Mouse (Mus musculus): ENCODE results near the gene Pacs1.

Gene Pacs1

GRCm38 (mm10) chr19:5272801-5273733 lies at the start of gene Pacs1:
Gene Pacs1 (minus strand): TSS chr19:5273119.
- peak; percentile 80 for DNase-seq

- no peak for DNase-seq
Measured at GRCm38 (mm10) chr19:5313189-5313588, 40.3 kb upstream of the Pacs1 start.

DNA sequence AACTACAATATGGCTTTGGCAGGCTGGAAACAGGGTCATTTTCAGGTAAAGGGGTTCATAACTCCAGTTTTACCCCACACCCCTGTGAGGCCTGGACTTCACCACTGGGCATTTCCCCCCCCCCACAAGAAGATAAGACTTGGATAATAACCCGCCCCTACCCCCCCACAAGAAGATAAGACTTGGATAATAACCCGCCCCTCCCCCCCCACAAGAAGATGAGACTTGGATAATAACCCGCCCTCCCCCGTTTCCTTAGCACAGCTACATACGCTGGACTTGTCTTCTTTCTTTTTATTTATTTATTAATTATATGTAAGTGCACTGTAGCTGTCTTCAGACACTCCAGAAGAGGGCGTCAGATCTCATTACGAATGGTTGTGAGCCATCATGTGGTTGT lies 36.1 kb upstream of the Pacs1 start:
- DNase-seq: no peak

- no peak for DNase-seq
Measured at GRCm38 (mm10) chr19:5306968-5307734, 34.2 kb upstream of the Pacs1 start.

GRCm38 (mm10) chr19:5306279-5306678 lies 33.4 kb upstream of the Pacs1 start:
- DNase-seq: no peak

- DNase-seq: no peak
Measured at GRCm38 (mm10) chr19:5302455-5302854, 29.5 kb upstream of the Pacs1 start.

GRCm38 (mm10) chr19:5300588-5300987 lies 27.7 kb upstream of the Pacs1 start:
- DNase-seq: no peak

DNA sequence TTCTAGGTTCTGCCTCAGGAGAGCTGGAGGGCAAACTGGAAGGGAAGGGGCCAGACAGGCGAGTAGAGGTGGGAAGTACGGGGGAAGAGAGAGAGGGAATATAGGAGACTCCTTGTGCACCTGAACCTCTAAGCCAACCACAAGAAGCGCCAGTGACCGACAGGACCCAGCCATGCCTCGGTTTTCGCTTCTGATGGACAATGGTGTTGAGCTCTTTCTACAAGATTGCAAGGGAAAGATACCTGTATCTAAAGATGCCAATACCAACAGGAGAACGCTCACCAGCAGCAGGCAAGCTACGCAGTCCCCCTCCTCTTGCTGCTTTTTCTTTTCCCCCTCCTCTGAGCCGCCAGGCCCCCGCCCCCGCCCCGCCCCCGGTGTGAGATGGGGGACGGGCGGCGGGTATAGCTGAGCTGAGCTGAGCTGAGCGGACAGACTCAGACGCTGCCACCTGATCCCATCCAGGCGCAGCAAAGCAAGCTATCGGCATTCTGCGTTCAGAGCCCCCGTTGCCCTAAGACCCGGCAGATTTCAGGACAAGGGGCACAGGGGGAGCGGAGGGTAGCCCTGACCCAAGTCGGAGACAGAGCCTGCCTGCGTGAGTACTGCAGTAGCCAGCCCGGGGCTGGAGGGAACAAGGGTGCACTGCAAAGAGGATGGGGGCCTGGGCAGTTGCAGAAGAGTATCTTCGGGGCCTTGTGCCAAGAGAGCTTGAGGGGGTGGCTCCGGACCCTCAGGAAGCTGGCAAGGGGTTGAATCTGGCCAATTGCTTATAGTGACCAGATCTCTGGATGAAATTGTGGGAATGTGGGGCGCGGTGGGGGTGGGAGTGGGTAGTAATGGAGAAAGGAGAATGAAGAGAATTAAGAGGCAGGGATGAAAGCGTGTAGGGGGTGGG lies 25.2 kb upstream of the Pacs1 start, which contains the start of gene Gal3st3:
TSS of gene Gal3st3 (plus strand) at position 429 of the 898 bp plus-strand sequence.
- peak; percentile 45 for DNase-seq

DNA sequence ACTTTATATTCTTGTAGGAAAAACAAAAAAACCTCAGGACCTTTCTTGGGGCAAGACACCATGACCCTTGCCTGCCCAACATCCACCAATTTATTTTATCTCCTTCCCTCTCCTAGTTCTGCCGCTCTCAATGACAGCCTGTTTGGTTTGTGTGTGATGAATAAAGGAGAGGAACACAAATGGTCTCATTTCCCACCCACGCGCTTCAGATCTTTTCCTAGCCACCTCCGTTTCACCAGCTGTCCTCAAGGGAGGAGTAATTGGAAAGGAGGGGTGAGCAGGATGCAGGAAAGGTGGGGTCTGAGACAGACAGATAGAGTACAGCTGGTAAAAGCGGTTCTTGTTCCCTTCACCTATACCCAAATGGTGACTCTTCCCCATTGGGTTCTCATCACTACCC lies 23.7 kb upstream of the Pacs1 start:
- no peak for DNase-seq

- DNase-seq: no peak
Measured at GRCm38 (mm10) chr19:5295736-5296075, 22.8 kb upstream of the Pacs1 start.

- peak; percentile 98 for DNase-seq
Measured at GRCm38 (mm10) chr19:5294972-5295735, 22.2 kb upstream of the Pacs1 start, which contains the start of gene Sf3b2. Gene Sf3b2 (minus strand): TSS chr19:5295455.

DNA sequence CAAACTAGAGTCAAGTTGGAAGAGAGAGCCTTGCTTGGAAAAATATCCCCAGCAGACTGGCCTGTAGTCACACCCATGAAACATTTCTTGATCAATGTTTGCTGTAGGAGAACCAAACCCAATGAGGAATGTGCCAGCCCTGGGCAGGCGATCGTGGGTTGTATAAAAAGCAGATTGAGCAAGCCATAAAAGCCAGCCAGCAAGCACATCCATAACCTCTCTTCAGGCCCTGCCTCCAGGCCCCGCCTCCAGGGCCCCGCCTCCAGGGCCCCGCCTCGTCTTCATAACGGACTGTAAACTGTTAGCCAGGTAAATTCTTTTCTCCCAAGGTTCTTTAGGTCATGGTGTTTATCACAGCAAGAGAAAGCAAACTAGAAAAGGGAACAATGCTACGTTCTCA lies 5.5 kb upstream of the Pacs1 start:
- DNase-seq: no peak

DNA sequence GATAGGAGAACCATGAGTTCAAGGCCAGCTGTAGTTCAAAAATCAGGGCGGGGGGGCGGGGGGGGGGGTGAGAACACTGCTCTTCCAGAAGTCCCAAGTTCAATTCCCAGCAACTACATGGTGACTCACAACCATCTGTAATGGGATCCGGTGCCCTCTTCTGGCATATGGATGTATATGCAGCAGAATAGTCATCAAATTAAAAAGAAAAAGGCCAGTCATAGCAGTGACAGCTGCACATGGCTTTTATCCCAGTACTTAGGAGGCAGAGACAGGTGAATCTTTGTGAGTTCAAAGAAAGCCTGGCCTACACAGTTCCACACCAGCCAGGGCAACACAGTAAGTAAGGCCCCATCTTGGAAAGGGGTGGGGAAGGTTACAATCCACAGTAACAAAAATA lies 4.2 kb upstream of the Pacs1 start:
- no peak for DNase-seq

DNA sequence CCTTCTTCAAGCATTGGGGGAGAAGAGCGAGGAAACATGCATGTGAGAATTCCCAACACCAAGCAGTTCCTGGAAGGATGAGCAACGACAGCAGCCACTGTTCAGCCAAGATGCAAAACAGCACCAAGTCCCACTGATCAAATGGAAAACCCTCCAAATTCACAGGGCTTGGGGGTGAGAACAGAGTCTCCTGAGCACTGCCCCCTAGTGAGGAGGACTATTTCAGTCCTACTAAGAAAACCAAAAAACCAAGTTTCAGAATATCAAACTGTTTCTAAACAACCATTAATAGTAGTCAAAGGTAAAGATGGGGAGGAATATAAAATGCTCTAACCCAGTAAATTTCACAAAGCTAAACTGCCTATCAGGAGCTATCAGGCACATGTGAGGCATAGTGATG lies 3.6 kb upstream of the Pacs1 start:
- DNase-seq: no peak

DNA sequence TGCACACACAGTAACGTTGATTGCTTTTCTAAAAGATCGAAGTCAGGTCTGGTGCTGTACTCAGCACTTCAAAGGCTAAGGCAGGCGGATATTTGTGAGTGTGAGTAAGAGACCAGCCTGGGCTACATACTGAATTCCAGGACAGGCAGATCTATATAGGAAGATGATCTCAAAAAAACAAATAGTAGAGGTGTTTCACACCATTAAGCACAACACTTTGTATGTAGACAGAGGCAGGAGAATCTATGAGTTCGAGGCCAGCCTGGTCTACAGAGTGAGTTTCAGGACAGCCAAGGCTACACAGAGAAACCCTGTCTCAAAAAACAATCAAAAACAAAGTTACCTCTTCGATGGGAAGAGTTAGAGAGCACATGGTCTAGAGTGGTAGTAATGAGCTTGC lies 2.8 kb upstream of the Pacs1 start:
- no peak for DNase-seq

DNA sequence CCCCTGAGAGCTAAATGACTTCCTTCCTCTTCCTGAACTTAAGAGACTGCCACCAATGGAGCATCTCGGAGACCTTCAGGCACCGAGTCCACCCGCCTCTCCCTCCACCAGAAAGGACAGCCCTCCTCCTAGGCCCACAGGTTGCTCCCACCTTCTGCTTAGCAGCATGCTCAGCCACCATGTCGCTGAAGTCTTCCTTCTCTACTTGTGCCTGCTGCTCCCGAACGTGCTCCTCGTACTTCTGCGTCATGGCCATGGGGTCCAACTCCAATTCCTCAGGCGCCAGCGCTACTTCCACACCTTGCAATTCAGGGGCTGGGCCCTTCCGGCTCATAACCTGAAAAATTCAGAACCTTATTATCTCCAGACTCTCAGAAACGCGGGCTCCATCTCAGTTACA lies 1.7 kb upstream of the Pacs1 start:
- no peak for DNase-seq

GRCm38 (mm10) chr19:5273916-5274315 lies 997 bp upstream of the Pacs1 start:
- no peak for DNase-seq

DNA sequence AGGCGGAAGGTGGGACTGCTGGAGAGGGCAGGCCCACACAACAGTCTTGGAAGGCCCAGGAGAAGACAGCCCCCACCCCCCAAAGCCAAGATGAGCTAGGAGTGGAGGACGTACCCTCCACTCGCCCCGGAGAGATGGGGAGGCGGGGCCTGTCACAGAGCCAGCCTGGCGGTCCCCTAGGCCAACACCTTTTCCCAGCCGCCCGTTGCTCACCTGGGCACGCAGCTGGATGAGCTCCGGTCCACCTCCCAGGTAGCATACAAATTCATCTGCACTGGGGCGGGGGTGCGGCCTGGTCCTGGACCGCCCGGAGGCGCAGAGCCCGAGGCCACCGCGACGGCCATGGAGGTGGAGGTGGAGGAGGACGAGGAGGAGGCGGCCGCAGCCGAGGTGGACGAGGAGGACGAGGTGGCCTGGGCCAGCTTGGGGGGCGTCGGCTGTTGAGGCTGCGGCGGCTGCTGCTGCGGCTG lies 558 bp downstream of the Pacs1 start:
- peak; percentile 42 for DNase-seq

DNA sequence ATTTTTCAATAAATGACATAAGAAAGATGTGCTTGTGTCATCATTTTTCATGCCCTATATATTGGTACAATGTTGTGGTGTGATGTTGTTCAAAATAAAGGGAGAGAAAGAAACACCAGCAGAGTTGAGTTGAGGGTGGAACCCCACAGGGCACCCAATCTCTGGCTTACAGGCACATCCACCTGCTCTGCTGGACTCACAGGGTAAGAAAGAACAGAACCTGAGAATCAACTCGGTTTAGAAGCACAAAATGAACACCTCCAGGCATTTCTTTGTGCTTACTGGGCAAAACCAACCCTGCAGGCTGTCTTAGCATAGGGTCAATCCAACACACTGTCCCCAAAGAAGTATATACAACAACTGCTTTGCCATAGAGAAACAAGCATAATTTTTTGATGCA lies 1.5 kb downstream of the Pacs1 start:
- DNase-seq: no peak

DNA sequence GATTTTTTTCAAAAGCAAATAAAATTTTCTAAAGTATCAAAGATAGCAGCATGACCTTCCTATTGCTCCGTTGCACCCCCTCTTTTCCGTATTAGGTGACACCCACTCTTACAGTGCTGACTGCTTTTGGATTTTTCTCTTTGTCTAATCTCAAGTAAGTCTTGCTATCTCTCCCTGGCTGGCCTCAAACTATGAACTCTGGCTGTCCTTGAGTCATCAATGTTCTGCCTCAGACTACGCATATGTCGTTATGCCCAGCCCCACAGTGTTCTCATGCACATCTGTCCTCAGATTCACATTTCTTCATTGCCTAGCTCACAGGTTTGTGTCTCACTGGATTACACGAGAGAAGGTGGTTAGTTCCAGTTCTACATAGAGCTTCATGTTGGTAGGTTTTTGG lies 3.5 kb downstream of the Pacs1 start:
- DNase-seq: no peak

DNA sequence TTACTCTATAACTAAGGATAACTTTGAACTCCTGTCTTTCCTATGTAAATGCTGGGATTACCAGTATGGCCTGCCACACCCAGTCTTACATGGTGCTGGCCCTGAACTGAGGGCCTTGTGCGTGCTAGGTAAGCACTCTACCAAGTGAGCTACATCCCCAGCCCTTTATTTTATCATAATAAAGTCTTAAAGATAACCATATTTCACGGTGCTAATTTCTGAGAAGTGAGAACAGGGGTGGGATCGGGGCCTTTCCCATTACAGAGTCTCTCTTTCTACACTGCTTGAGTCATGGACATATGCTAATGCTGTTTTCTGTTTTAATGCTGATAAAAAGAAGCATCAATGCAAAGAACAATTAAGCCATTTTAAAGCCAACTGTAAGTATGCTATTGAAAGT lies 4.0 kb downstream of the Pacs1 start:
- DNase-seq: no peak

- no peak for DNase-seq
Measured at GRCm38 (mm10) chr19:5268017-5268416, 4.9 kb downstream of the Pacs1 start.
